16 mouse cellular contexts compared by ENCODE assay signal in the genomic region with DNA sequence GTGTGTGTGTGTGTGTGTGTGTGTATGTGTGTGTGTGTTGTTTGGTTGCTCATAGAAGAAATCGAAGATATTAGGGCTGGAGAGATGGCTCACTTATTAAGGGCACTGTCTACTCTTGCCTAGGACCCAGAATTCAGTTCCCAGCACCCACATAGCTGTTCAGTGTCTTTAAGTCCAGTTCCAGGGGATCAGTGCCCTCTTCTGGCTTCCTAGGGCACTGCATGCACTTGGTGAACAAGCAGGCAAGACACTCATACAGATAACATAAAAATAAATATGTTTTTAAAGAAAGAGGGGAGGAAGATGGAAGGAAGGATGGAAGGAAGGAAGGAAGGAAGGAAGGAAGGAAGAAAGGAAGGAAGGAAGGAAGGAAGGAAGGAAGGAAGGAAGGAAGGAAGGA.
DNase-seq lines count a peak whose midpoint lies in the region; ATAC-seq and TF ChIP-seq lines count a peak whose summit lies in the region.
"Had no signal": no experiment of that assay in that cellular context is flagged by ENCODE, and none has a peak within 500 bp of the region (broad histone marks: within the 10 kb centered on the region; RNA-seq: fewer than 3 reads in every experiment).

No protein-coding gene starts in this region.

- H3K9me3 ChIP-seq in intestine, postnatal 0 days (ENCODE audit: control insufficient read depth) = no peaks in the 10 kb centered on the region
- H3K9me3 ChIP-seq in intestine, embryonic 15.5 days = no peaks in the 10 kb centered on the region
- H3K9me3 ChIP-seq in midbrain, postnatal 0 days (ENCODE audit: low read length) = no peaks in the 10 kb centered on the region
- H3K9me3 ChIP-seq in midbrain, embryonic 11.5 days (ENCODE audit: control insufficient read depth, low read length) = no peaks in the 10 kb centered on the region
- H3K9me3 ChIP-seq: forebrain, embryonic 13.5 days; liver, embryonic 13.5 days had no signal

- no peak overlapping the region for H3K27ac ChIP-seq in intestine, postnatal 0 days (ENCODE audit: low read depth, low read length)
- H3K27ac ChIP-seq in intestine, embryonic 15.5 days = no peak overlapping the region
- no peak overlapping the region for H3K27ac ChIP-seq in midbrain, postnatal 0 days (ENCODE audit: low read depth, low read length)
- H3K27ac ChIP-seq in midbrain, embryonic 11.5 days (ENCODE audit: low read depth, low read length) = no peak overlapping the region
- H3K27ac ChIP-seq: forebrain, embryonic 13.5 days; liver, embryonic 13.5 days had no signal

- H3K36me3 ChIP-seq in intestine, postnatal 0 days (ENCODE audit: control insufficient read depth, insufficient read depth) = no peaks in the 10 kb centered on the region
- no peaks in the 10 kb centered on the region for H3K36me3 ChIP-seq in intestine, embryonic 15.5 days
- no peaks in the 10 kb centered on the region for H3K36me3 ChIP-seq in midbrain, postnatal 0 days (ENCODE audit: insufficient read depth, low read length)
- no peaks in the 10 kb centered on the region for H3K36me3 ChIP-seq in midbrain, embryonic 11.5 days (ENCODE audit: control insufficient read depth, insufficient read depth, low read length)
- H3K36me3 ChIP-seq: G1E; liver, embryonic 13.5 days; midbrain, embryonic 12.5 days had no signal

- no peaks in the 10 kb centered on the region for H3K4me1 ChIP-seq in intestine, postnatal 0 days (replicated peaks; ENCODE audit: control insufficient read depth, insufficient read depth, low read length)
- H3K4me1 ChIP-seq in intestine, embryonic 15.5 days (replicated peaks) = peaks cover 5% of the 10 kb centered on the region; the same call in 1 of the 2 replicates
- no peaks in the 10 kb centered on the region for H3K4me1 ChIP-seq in midbrain, postnatal 0 days (ENCODE audit: insufficient read depth, low read length)
- peaks cover 8% of the 10 kb centered on the region; the same call in 1 of the 2 replicates for H3K4me1 ChIP-seq in midbrain, embryonic 11.5 days (ENCODE audit: control insufficient read depth, insufficient read depth, low read length)
- H3K4me1 ChIP-seq: liver, embryonic 13.5 days had no signal

- WGBS in intestine, postnatal 0 days = 100% methylated on average over 1 of the region's 1 CpGs
- 90% methylated on average over 1 of the region's 1 CpGs for WGBS in intestine, embryonic 15.5 days
- WGBS in midbrain, postnatal 0 days = 91% methylated on average over 1 of the region's 1 CpGs
- 100% methylated on average over 1 of the region's 1 CpGs for WGBS in midbrain, embryonic 11.5 days

- no peak for ATAC-seq in intestine, postnatal 0 days
- no peak for ATAC-seq in intestine, embryonic 15.5 days
- ATAC-seq in midbrain, postnatal 0 days (ENCODE audit: low FRiP score) = no peak
- no peak for ATAC-seq in midbrain, embryonic 11.5 days (ENCODE audit: low FRiP score)
- ATAC-seq: forebrain, embryonic 13.5 days had no signal

- no peak overlapping the region for H3K4me2 ChIP-seq in intestine, postnatal 0 days (replicated peaks; ENCODE audit: low read depth)
- no peak overlapping the region for H3K4me2 ChIP-seq in intestine, embryonic 15.5 days (replicated peaks)
- no peak overlapping the region for H3K4me2 ChIP-seq in midbrain, postnatal 0 days (ENCODE audit: low read depth, low read length, poor library complexity, severe bottlenecking)
- H3K4me2 ChIP-seq in midbrain, embryonic 11.5 days = no peak overlapping the region
- H3K4me2 ChIP-seq: forebrain, embryonic 13.5 days; liver, embryonic 13.5 days; midbrain, embryonic 12.5 days had no signal

- H3K9ac ChIP-seq in intestine, postnatal 0 days (ENCODE audit: low read depth, low read length) = no peak overlapping the region
- H3K9ac ChIP-seq in intestine, embryonic 15.5 days = no peak overlapping the region
- H3K9ac ChIP-seq in midbrain, postnatal 0 days (replicated peaks; ENCODE audit: low read length, poor library complexity, severe bottlenecking) = no peak overlapping the region
- no peak overlapping the region for H3K9ac ChIP-seq in midbrain, embryonic 11.5 days (ENCODE audit: low read length)
- H3K9ac ChIP-seq: forebrain, embryonic 13.5 days; liver, embryonic 13.5 days; midbrain, embryonic 12.5 days had no signal

- H3K27me3 ChIP-seq in intestine, postnatal 0 days (replicated peaks; ENCODE audit: control insufficient read depth, insufficient read depth, low read length) = no peaks in the 10 kb centered on the region
- H3K27me3 ChIP-seq in intestine, embryonic 15.5 days (replicated peaks) = no peaks in the 10 kb centered on the region
- H3K27me3 ChIP-seq in midbrain, postnatal 0 days (ENCODE audit: insufficient read depth, low read length) = no peaks in the 10 kb centered on the region
- no peaks in the 10 kb centered on the region for H3K27me3 ChIP-seq in midbrain, embryonic 11.5 days (ENCODE audit: control insufficient read depth, insufficient read depth, low read length)
- H3K27me3 ChIP-seq: forebrain, embryonic 13.5 days; liver, embryonic 13.5 days; midbrain, embryonic 12.5 days had no signal

- TF ChIP-seq CTCF in intestine, postnatal 0 days (IDR thresholded peaks at IDR 0.05; ENCODE audit: low read depth) = peak; percentile 32
- TF ChIP-seq CTCF in midbrain, postnatal 0 days (IDR thresholded peaks at IDR 0.05) = peak; percentile 51

- DNase-seq in cerebellum, postnatal 10 days = peak; percentile 8 to 10
- no peak for DNase-seq in cerebellum, adult 8-10 months
- no peak for DNase-seq in midbrain, postnatal 0 days (ENCODE audit: low spot score)
- no peak for DNase-seq in midbrain, embryonic 11.5 days (ENCODE audit: low spot score, missing footprints)
- peak; percentile 29 for DNase-seq in ZHBTc4 (ENCODE audit: low read depth, low spot score)
- DNase-seq in gastrocnemius, postnatal 25 days = no peak
- DNase-seq: adrenal gland, postnatal 36 days; heart, postnatal 36 days; layer of hippocampus, postnatal 36 days; liver, embryonic 13.5 days; lung, postnatal 4 days had no signal

- no peak overlapping the region for H3K4me3 ChIP-seq in intestine, postnatal 0 days (ENCODE audit: low read depth, low read length)
- no peak overlapping the region for H3K4me3 ChIP-seq in intestine, embryonic 15.5 days (replicated peaks)
- H3K4me3 ChIP-seq in midbrain, postnatal 0 days (ENCODE audit: low read depth, low read length) = no peak overlapping the region
- H3K4me3 ChIP-seq in midbrain, embryonic 11.5 days (ENCODE audit: low read depth, low read length) = no peak overlapping the region
- H3K4me3 ChIP-seq: forebrain, embryonic 13.5 days; liver, embryonic 13.5 days; midbrain, embryonic 12.5 days had no signal

Comparison
In these comparisons a context has a peak if more than half of its experiments do, and no peak if none do; other contexts are left out.
1. DNase-seq: peak in cerebellum, postnatal 10 days (2 of 2) and ZHBTc4 (single experiment); none in cerebellum, adult 8-10 months (single experiment), midbrain, postnatal 0 days (single experiment), midbrain, embryonic 11.5 days (single experiment) and gastrocnemius, postnatal 25 days (single experiment).